Mouse (Mus musculus) heart, postnatal 36 days (tissue): ENCODE measurements at regions not wholly inside any gene's neighbourhood (a gene's known extent, or its start where the extent isn't known, plus 50 kb on each side); places are given as distances from the start of the nearest gene placed in this dataset.

ENCODE experiments used
- DNase-seq, 2 experiments: peaks; one replicate each; pipeline ENCODE4 v3.0.0; 2021 to 2022
- intact Hi-C: fragments of 180-260 bp; cut with DNase I; formaldehyde crosslinking; loops from one replicate; pipeline ENCODE4 v1.15.1; 2025

GRCm38 (mm10) chr4:131520636-131521306, 317.3 kb downstream of the Ptpru start:
- intact Hi-C loops = no loop called here
- DNase-seq = no peak

DNA sequence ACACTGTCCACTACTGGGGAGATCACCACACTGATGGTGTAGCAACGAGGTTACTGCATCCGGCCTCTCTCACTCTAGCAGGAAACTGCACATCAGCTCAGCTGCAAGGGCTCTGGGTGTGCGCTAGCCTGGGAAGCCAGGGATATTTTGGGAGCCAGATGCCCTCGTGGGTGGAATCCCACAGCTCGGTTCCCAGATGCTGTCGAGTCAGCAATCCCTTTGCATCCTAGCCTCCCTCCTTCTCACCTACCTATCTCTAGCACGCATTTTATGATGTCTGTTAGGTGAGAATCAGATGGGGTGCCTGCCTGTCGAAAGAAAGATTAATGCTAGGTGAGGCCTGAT, 316.8 kb downstream of the Ptpru start:
- intact Hi-C loops = no loop called here
- no peak for DNase-seq

DNA sequence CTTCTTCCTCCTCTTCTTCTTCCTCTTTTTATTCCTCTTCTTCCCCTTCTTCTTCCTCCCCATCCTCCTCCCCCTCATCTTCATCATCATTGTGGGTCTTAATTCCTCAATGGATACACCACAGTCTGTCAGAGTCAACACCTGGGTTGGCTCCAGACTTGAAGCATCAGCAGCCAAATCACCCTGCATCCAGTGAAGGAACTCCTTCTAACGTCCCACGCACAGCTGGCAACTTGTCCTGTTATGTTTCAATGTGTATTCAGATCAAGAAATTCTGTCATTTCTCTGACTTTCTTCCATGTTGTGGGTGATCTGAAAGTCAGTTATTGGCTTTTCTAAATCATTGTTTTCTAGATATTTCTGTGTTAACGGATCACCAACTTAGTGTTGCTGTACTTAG, 312.9 kb downstream of the Ptpru start:
- no peak for DNase-seq
- intact Hi-C loops = no loop called here

DNA sequence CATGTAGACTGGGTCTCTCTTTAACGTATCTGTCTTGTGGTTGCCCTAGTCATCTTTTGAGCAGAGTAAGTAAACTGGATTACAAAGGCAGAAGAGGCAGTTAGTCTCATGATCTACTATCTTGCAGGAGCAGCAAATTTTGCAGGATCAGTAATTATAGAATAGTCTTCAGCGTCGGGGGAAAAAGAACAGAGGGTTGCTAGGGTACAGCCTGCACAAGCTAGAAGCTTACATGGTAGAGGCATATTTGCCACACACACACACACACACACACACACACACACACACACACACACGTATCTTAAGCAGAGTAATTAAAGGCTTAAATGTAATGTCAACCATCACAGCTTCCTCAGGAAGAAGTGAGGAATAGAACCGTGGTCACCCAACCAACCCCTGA, 307.6 kb downstream of the Ptpru start:
- intact Hi-C loops = no loop called here
- DNase-seq = no peak

GRCm38 (mm10) chr4:131531003-131531402, 307.1 kb downstream of the Ptpru start:
- no peak for DNase-seq
- intact Hi-C loops = no loop called here

DNA sequence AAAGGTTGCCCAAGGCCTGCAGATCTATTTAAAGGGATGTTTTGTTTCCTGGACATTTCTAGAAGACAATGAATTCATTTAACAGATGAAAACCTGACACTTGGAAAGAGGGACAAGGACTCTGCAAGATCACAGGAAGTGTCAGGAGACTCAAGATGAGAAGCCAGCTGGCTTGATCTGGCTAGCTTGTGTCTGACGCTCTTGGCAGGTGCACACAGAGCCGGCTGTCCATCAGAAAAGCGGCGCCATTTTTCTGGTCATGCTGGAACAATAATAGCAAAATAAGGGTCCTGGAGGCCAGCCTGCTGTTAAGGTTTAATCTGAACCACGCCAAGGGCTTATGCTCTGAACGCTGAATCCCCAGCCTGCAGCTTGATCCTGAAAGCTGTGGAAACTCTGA, 303.3 kb downstream of the Ptpru start:
- DNase-seq = no peak
- intact Hi-C loops = no loop called here

DNA sequence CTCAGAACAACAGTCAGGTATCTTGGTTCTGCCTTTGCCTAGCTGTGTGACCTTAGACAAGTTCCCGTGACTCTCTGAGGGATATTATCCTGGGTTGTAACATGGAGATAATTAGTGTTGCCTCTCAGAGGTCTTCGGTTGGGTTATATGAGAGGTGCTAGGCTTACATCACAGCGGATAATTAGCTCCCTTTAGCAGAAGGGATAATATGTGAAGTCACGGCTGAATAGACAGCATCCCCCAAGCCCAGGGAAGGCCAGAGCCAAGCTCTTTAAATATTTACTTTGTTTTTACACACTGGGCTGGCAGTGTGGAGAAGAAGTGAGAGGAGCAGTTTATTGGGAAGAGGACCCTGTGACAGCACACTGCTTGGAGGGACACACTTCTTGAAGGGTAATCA, 299.9 kb downstream of the Ptpru start:
- DNase-seq = no peak
- intact Hi-C loops = no loop called here

DNA sequence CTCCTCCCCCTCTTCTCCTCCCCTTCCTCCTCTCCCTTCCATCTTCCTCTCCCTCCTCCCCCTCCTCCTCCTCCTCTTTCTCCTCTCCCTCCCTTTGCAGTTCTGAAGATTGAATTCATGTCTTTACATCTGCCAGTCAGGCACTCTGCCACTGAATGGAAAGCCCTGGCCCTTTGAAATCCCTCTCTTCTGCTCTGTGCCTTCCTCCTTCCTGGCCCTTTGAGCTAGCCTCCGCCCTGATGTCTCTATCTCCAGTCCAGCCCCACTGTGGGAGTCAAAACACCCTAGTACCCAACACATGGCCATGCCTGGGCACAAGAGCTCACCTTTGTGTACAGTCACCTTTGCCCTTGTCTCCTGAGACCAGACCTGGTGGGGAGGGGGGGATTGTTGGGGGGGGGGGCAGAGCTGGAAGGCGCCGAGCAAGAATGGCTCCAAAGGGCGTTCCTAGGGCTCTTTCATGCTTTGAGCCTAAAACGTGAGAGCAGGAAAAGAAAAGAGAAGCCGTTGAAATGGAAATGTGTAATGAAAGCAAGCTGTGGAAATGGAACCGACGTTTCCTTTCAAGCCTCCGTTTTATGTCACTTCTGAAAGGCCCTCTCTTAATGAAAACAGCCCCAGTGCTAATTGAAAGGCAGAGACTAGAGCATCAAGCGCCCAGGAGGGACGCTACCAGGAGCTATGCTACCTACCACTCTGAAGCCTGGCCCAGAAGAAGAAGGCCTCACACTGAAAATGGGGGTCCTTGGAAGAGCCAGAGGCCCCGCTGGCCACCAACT, 291.5 kb downstream of the Ptpru start:
- intact Hi-C loops = no loop called here
- no peak for DNase-seq

- DNase-seq = no peak
- intact Hi-C loops = no loop called here
These were observed 288.5 kb downstream of the Ptpru start for GRCm38 (mm10) chr4:131549581-131549980.

GRCm38 (mm10) chr4:131558513-131558912, 279.6 kb downstream of the Ptpru start:
- intact Hi-C loops = no loop called here
- no peak for DNase-seq

GRCm38 (mm10) chr4:131563851-131564250, 274.2 kb downstream of the Ptpru start:
- no peak for DNase-seq
- intact Hi-C loops = no loop called here

- intact Hi-C loops = no loop called here
- DNase-seq = no peak
These were observed 272.9 kb downstream of the Ptpru start for GRCm38 (mm10) chr4:131565203-131565602.

DNA sequence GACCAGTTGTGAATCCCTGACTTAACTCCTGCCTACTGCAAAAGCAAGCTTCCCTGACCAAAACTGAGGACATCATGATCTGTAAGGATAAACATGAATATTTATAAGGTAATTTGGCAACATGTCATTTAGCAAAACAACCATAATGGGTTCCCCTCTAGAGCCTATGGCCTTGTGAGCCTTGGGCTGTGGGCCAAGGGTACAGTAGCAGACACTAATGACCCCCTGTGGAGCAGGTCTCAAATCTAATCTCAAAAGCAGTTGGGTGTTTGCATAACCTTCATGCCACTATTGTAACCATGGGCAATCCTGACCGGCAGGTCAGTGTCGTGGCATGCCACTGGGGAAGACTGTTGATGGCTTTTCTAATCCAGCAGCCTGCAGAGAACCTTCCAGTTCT, 270.8 kb downstream of the Ptpru start:
- intact Hi-C loops = no loop called here
- DNase-seq = no peak

DNA sequence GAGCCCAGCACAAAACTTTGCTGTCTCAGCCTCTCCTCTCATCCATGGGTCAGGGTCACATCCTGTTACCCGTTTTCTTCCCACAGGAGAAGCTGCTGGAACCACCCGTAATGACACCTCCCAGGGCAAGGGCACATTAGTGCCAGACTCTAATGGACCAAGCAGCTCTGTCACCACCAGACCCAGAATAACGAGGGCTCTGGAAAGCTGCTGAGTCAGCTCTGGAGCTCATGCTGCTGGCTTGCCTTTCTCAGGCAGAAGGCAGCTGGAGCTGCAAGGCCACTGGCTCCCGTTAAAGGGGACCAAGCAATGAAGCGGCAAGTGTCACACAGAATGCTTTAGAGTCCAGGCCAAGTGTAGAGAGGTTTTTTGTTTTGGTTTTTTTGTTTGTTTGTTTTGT, 268.9 kb downstream of the Ptpru start:
- DNase-seq = no peak
- intact Hi-C loops = no loop called here

- intact Hi-C loops = no loop called here
- DNase-seq = no peak
These were observed 260.5 kb downstream of the Ptpru start for GRCm38 (mm10) chr4:131577571-131577970.

DNA sequence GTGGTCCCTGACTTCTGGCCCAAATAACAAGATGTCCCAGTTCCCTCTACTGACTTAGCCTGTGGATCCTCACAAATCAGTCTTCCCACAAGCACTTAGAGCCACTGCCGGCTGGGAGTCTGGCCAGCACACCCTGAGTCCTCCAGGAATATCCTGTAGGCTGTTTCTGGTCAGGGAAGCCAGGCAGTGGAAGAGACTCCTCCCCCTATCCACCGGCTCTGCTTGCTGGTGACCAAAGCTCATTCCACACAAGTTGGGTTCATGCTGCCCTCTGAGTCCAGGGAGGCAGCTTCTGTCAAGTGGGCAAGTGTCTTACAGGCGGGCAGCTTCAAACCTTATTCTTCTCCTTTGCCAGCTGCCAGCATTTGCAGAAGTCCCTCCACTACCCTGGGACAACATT, 252.1 kb downstream of the Ptpru start:
- intact Hi-C loops = no loop called here
- no peak for DNase-seq

DNA sequence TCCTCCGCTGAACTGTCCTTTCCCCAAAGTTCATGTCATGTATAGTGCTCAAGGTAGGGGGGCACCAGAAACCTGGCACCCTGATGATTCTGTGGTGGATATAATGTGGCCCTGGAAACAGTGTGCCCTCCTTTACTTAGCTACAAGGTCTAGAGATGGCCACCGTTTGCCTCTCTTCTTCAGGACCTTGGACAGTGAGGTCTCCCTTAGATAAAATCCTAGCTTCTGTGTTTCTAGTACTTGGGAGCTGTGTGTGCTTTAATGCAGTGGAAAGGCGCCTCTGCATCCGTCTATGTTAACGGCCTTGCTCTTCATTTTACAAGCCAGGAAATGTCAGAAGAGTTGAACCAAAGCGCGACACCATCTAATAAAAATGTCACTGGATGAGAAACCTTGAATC, 250.6 kb downstream of the Ptpru start:
- no peak for DNase-seq

GRCm38 (mm10) chr4:131590136-131590535, 248.0 kb downstream of the Ptpru start:
- intact Hi-C loops = no loop called here
- no peak for DNase-seq

More for the DNA sequence above, 250.6 kb downstream of the Ptpru start:
- intact Hi-C loops = no loop called here

- no peak for DNase-seq
- intact Hi-C loops = no loop called here
These were observed 246.6 kb downstream of the Ptpru start for GRCm38 (mm10) chr4:131591456-131591855.

GRCm38 (mm10) chr4:131597996-131598395, 240.1 kb downstream of the Ptpru start:
- intact Hi-C loops = no loop called here
- DNase-seq = no peak

DNA sequence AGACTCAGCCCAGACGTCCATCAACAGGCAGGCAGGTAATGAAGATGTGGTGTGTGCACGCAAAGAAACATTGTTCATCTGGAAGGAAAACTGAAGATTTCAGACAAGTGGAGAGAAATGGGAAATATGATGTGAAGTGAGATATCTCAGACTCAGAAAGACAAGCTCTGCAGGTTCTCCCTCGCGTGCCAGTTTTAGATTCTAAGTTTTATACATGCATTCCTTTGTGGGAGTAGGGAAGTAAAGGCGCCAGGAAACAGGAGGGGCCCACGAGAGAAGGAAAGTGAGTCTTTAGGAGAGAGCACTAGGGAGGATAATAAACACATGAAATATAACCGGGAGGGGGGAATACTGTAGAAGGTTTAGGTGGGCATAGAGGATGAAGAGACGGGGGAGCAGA, 223.7 kb downstream of the Ptpru start:
- intact Hi-C loops = no loop called here
- no peak for DNase-seq

DNA sequence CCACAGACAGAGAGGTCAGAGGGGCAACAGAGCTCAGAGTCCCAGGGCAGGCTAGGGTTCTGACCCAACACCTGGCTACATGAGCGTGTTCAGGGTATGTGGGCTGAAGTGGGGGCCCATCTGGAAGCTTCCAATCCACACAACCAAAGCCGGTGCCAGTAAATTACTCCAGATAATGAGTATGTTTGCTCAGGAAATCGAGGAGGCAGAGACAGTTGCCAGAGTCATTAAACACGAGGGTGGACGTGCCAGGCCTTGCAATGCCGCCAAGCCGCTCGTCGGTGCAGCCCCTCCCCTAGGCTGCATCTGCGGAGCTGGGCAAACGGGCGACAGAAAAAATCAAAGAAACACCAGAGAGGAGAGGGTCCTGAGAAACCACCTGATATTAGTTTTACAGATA, 222.5 kb downstream of the Ptpru start:
- no peak for DNase-seq
- intact Hi-C loops = no loop called here

GRCm38 (mm10) chr4:131638105-131638504, 200.0 kb downstream of the Ptpru start:
- intact Hi-C loops = no loop called here
- DNase-seq = no peak
